Mouse (Mus musculus) spleen, postnatal 0 days (tissue): ENCODE measurements around the gene Usp50. TPM values are rescaled to one million over a fixed set of nuclear protein-coding genes. Genes with fewer than 3 reads are reported as not detected.

ENCODE experiments used
- polyA plus RNA-seq: library from polyadenylated mRNA; unstranded; fragments of >200 nt; fragmentation: Nextera tagmentation; extraction: Ambion mirVana; gene quantifications from 2 replicates; pipeline ENCODE4 v1.2.1, GENCODE M21; 2015

The Usp50 gene
- 2.0 and 2.6 TPM in 2 replicates for polyA plus RNA-seq

DNA sequence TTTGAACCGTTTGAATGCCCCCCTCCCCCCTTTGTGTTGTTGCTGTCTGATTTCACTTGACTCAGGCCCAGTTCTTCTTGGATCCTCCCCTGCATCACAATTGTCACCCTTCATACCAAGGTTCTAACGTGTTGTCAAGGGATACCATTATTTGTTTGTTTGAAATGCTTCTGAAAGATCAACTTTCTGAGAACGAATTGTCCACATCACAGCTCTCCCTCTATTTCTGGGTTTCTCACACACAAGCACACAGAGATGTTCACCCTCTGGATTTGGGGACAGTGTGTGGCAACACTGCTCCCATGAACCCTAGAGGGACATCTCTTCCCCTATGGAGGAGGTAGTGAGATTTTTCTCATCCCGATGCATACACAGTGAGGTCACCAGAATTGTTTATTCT is at the start of gene Usp50:
TSS of gene Usp50 (minus strand) at position 101 of the 400 bp plus-strand sequence.

DNA sequence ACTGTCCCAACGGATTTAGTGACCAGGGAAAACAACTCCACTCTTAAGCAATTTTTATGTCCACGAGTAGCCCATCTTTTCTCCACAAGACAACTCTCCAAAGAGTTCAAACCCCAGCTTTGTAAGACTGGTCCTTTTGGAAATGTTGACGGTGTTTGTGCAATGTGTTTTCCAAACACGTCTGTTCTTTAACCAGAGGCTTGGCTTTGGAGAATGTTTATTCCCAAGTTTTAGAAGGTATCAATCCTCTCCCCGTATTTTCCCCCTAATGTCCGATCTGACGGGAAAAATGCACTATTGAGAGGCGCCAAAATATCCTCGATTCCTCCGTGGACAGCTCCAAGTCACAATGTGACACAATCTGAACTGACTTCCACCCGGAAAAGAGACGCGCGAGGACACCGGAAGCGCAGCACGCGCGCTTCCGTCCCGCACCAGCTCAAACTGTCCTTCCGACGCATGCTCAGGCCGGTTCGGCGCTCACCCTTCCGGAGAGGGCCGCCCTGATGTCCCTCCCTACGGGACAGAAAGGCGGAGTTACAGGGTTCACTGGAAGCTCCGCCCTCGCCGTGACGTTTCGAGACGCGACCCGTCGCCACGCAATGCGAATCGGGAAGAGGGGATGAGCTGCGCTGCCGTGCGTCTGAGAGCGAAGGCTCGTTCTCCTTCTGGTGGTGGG is 76.4 kb downstream of the Usp50 start, which contains the start of gene Usp8:
TSS of gene Usp8 (plus strand) at position 570 of the 679 bp plus-strand sequence.

DNA sequence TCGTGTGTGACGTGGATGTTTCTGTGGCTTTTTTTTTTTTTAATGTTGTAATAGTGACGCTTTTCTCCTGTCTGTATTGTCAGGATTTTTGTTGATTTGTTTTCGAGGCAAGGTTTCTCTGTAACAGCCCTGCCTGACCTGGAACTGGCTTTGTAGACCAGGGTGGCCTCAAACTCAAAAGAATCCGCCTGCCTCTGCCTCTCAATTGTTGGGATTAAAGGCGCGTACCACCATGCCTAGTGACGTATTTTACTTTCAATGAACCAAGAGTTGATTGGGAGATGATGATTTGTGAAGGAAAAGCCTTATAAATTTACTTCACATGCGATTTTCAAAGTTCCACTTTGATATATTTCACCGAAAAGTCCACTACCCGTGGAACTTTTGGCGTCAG is 107.2 kb downstream of the Usp50 start, which contains the start of gene Gabpb1:
TSS of gene Gabpb1 (minus strand) at position 216 of the 394 bp plus-strand sequence.

Other genes starting within 250 kb of the Usp50 start
- 0.34 and 0.35 TPM in 2 replicates for gene Slc27a2, start 231.1 kb downstream of the Usp50 start, polyA plus RNA-seq
- gene Hdc, start 164.2 kb downstream of the Usp50 start, polyA plus RNA-seq = 43.7 and 79.1 TPM in 2 replicates
- 24.8 and 26.1 TPM in 2 replicates for gene Gabpb1, start 107.1 kb downstream of the Usp50 start, polyA plus RNA-seq
- gene Usp8, start 76.1 kb downstream of the Usp50 start, polyA plus RNA-seq = 16.8 and 18.1 TPM in 2 replicates
- 29.3 and 31.1 TPM in 2 replicates for gene Trpm7, start 92.8 kb upstream of the Usp50 start, polyA plus RNA-seq
- gene Sppl2a, start 149.8 kb upstream of the Usp50 start, polyA plus RNA-seq = 27.2 and 29.6 TPM in 2 replicates
- 4.5 and 6.1 TPM in 2 replicates for gene Ap4e1, start 225.2 kb upstream of the Usp50 start, polyA plus RNA-seq